ENCODE assay signal across 8 mouse cellular contexts in the genomic region with DNA sequence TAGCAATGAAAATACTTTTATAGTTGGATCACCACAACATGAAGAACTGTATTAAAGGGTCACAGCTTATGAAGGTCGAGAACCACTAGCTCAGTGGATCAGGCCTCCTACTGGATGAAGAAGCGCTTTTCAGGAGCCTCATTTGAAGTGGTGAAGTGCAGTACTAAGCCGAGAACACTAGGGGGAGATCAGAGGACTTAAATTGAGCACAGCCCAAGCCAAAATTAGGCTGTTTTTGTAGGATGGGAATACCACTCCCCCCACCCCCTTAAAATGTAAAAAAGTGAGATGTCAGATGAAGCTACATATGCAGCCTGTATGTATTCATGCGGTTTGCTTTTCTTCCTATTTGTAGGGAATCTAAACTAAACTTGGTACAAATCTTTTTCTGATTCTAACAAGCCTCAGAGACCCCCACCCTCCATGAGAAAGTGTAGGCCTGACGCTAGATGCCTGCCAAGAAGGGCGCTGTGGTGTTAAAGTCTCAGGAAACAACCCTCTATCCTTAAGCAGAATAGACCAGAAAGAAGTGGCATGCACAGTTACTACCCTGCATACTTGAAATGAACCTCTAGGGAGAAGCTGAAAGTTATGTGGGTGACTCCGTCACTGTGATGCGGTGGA.
DNase-seq lines count a peak whose midpoint lies in the region; ATAC-seq and TF ChIP-seq lines count a peak whose summit lies in the region.

No protein-coding gene starts in this region.

- no peak overlapping the region for H3K9ac ChIP-seq in heart, embryonic 12.5 days
- H3K9ac ChIP-seq in neural tube, embryonic 14.5 days (replicated peaks; ENCODE audit: low read depth, low read length): no peak overlapping the region

- TF ChIP-seq CTCF in E14TG2a.4 (conservative IDR thresholded peaks at IDR 0.05; ENCODE audit: low read length): peak; percentile 72

- no peak for ATAC-seq in heart, embryonic 12.5 days (ENCODE audit: insufficient number of reproducible peaks, low FRiP score)
- peak; percentile 31; the same call in 1 of the 2 replicates for ATAC-seq in neural tube, embryonic 14.5 days (ENCODE audit: low read depth)

- no peak overlapping the region for H3K4me3 ChIP-seq in heart, embryonic 12.5 days
- H3K4me3 ChIP-seq in E14TG2a.4 (replicated peaks; ENCODE audit: low read length): no peak overlapping the region
- H3K4me3 ChIP-seq in neural tube, embryonic 14.5 days (ENCODE audit: low read depth, low read length): no peak overlapping the region

- H3K27me3 ChIP-seq in heart, embryonic 12.5 days (replicated peaks): peaks cover 7% of the 10 kb centered on the region; the same call in 1 of the 2 replicates
- H3K27me3 ChIP-seq in E14TG2a.4 (ENCODE audit: insufficient read depth, low read length): no peaks in the 10 kb centered on the region
- no peaks in the 10 kb centered on the region for H3K27me3 ChIP-seq in neural tube, embryonic 14.5 days (ENCODE audit: control insufficient read depth, insufficient read depth, low read length)

- 48% methylated on average over 8 of the region's 8 CpGs for WGBS in heart, embryonic 12.5 days
- 61% methylated on average over 8 of the region's 8 CpGs for WGBS in neural tube, embryonic 14.5 days

- H3K9me3 ChIP-seq in heart, embryonic 12.5 days (replicated peaks): no peaks in the 10 kb centered on the region
- no peaks in the 10 kb centered on the region for H3K9me3 ChIP-seq in E14TG2a.4 (ENCODE audit: low read length)
- no peaks in the 10 kb centered on the region for H3K9me3 ChIP-seq in neural tube, embryonic 14.5 days (ENCODE audit: control insufficient read depth, low read length)

- H3K27ac ChIP-seq in heart, embryonic 12.5 days (ENCODE audit: poor library complexity, severe bottlenecking): no peak overlapping the region
- H3K27ac ChIP-seq in neural tube, embryonic 14.5 days (ENCODE audit: low read depth, low read length): no peak overlapping the region

- H3K36me3 ChIP-seq in heart, embryonic 12.5 days: no peaks in the 10 kb centered on the region
- H3K36me3 ChIP-seq in E14TG2a.4 (ENCODE audit: insufficient read depth, low read length): no peaks in the 10 kb centered on the region
- no peaks in the 10 kb centered on the region for H3K36me3 ChIP-seq in neural tube, embryonic 14.5 days (ENCODE audit: control insufficient read depth, insufficient read depth, low read length)

- H3K4me1 ChIP-seq in heart, embryonic 12.5 days (replicated peaks): no peaks in the 10 kb centered on the region
- 0 out of 2 replicates have a peak, but pooled peaks cover 2% of the 10 kb centered on the region for H3K4me1 ChIP-seq in E14TG2a.4 (replicated peaks; ENCODE audit: low read depth, low read length)
- H3K4me1 ChIP-seq in neural tube, embryonic 14.5 days (ENCODE audit: control insufficient read depth, insufficient read depth, low read length): no peaks in the 10 kb centered on the region

- H3K4me2 ChIP-seq in heart, embryonic 12.5 days: no peak overlapping the region
- no peak overlapping the region for H3K4me2 ChIP-seq in neural tube, embryonic 14.5 days (ENCODE audit: low read depth, low read length)

- DNase-seq in heart, adult 18-20 months: peak; percentile 16 to 40
- peak; percentile 39 for DNase-seq in cerebellum, adult 9-10 months
- DNase-seq in heart, postnatal 10 days: peak; percentile 46 to 64
- peak; percentile 58 to 76 for DNase-seq in left cerebral cortex, postnatal 10 days (ENCODE audit: extremely low spot score in 1 of 2, low spot score in 2 of 2)
- no peak for DNase-seq in gastrocnemius, postnatal 10 days

- intact Hi-C loops in heart, postnatal 10 days (cut with DNase I): loop anchor here (2.0 to 10.0 kb wide), 4 partner anchors 81 to 254 kb away; a partner anchor contains a TSS
- intact Hi-C loops in left cerebral cortex, postnatal 10 days (cut with DNase I): loop anchor here (5.0 to 10.0 kb wide), 2 partner anchors 171 to 186 kb away; no protein-coding TSS in a partner anchor
